Mouse (Mus musculus) G1E (cell line): Measurements from ENCODE around the gene Gm13289.

Experiments
- CTCF ChIP-seq: IDR thresholded peaks from 2 replicates; pipeline ENCODE4 v1.5.1; 2012; ENCODE audit warnings: low read depth, low read length, inconsistent platforms, mixed read lengths
- GATA2 ChIP-seq: IDR thresholded peaks from 2 replicates; pipeline ENCODE4 v1.6.1; 2012; ENCODE audit warnings: low read depth, low read length, inconsistent platforms, borderline replicate concordance

GRCm38 (mm10) chr4:88741426-88741825 lies 35.3 kb upstream of the Gm13289 start:
- no peak for TF ChIP-seq GATA2
- no peak for TF ChIP-seq CTCF
